Mouse (Mus musculus) cerebellum, adult 2 months (tissue): ENCODE measurements around the gene Trim32. TPM values are rescaled to one million over a fixed set of nuclear protein-coding genes. Genes with fewer than 3 reads are reported as not detected.

Experiments used
- DNase-seq, 2 experiments: peaks; one replicate each; pipeline ENCODE4 v3.0.0; 2021
- H3K27ac ChIP-seq: fragments of 200-500 bp; 2 replicates; pipeline ENCODE4 v1.5.1; 2012; ENCODE audit warnings: low read length, control low read depth, inconsistent platforms; ENCODE audit not compliant: insufficient read depth
- H3K27me3 ChIP-seq: fragments of 200-500 bp; 2 replicates; pipeline ENCODE4 v1.6.1; 2012; ENCODE audit warnings: inconsistent platforms, mild to moderate bottlenecking, low read length, moderate library complexity; ENCODE audit not compliant: control insufficient read depth, insufficient read depth
- H3K4me1 ChIP-seq: fragments of 200-500 bp; 2 replicates; pipeline ENCODE4 v1.6.1; 2011; ENCODE audit warnings: low read length; ENCODE audit not compliant: control insufficient read depth, insufficient read depth
- H3K4me3 ChIP-seq: fragments of 200-500 bp; replicated peaks from 2 replicates; pipeline ENCODE3; 2011; ENCODE audit warnings: mild to moderate bottlenecking, low read depth, low read length, control low read depth; ENCODE audit not compliant: insufficient read depth
- CTCF ChIP-seq: fragments of 200-500 bp; IDR thresholded peaks from 2 replicates; pipeline ENCODE4 v1.5.1; 2011; ENCODE audit warnings: low read depth, mild to moderate bottlenecking, control low read depth, low read length, moderate library complexity, borderline replicate concordance; ENCODE audit not compliant: insufficient read depth
- POLR2A ChIP-seq: fragments of 200-500 bp; IDR thresholded peaks from 2 replicates; pipeline ENCODE4 v1.6.1; 2011; ENCODE audit warnings: low read length, control low read depth, borderline replicate concordance; ENCODE audit not compliant: insufficient read depth
- WGBS: fragments of 180-500 bp; shearing (Covaris S2); methylation state at CpG from one replicate; pipeline ENCODE4 v1.1.7; 2018; 5-methylcytosine and 5-hydroxymethylcytosine counted together
- polyA plus RNA-seq: library from polyadenylated mRNA; depleted of rRNA; stranded (reverse); fragments of >200 nt; gene quantifications from 2 replicates; pipeline ENCODE4 v1.2.3, GENCODE M21; 2012; rRNA removed

The Trim32 gene
- 119 and 126 TPM in 2 replicates for polyA plus RNA-seq

- no peaks in the 10 kb centered on the region for H3K27me3 ChIP-seq
- H3K27ac ChIP-seq: peak within 1 kb of the TSS; percentile 76
- DNase-seq: peak; percentile 98 to 100
- 2% methylated on average over 33 of the region's 33 CpGs for WGBS
- no peak for TF ChIP-seq CTCF
- TF ChIP-seq POLR2A: peak; percentile 91
- H3K4me1 ChIP-seq: peaks cover 18% of the 10 kb centered on the region; the same call in 1 of the 2 replicates
- H3K4me3 ChIP-seq: peak within 1 kb of the TSS; percentile 96
Measured at GRCm38 (mm10) chr4:65604504-65605150, at the start of gene Trim32. TSS of gene Trim32 (plus strand) at chr4:65604986.

- Histone ChIP-seq H3K27ac (no peak overlapping the region; the same call in 1 of the 2 replicates), H3K4me1 (no peaks in the 10 kb centered on the region), H3K27me3 (no peaks in the 10 kb centered on the region), H3K4me3 (no peak overlapping the region)
- no peak for DNase-seq
- WGBS: 37% methylated on average over 4 of the region's 4 CpGs
- TF ChIP-seq CTCF: no peak
- no peak for TF ChIP-seq POLR2A
Measured at GRCm38 (mm10) chr4:65565493-65565892, 39.3 kb upstream of the Trim32 start.

DNA sequence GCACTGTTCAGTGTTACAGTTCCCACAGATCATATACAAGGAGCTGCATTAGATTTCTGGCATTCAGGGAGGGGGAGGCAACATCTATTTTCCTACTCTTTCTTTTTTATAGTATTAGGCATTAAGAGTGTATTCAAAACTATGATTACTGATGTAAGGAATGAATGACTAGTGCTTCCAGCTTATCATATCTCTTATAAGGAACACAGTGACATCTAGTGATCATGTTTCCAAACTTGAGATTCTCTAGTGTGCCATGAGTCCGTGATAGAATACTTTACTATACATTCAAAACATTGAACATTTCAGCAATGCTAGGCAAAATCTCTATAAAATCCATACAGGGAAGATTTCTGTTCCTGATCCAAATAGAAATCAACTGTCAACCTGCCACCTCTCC is 24.5 kb upstream of the Trim32 start:
- no peak overlapping the region for H3K27ac ChIP-seq
- WGBS: 86% methylated on average over 1 of the region's 1 CpGs
- no peak for DNase-seq
- TF ChIP-seq CTCF: no peak
- TF ChIP-seq POLR2A: no peak
- H3K27me3 ChIP-seq: no peaks in the 10 kb centered on the region
- H3K4me1 ChIP-seq: no peaks in the 10 kb centered on the region
- no peak overlapping the region for H3K4me3 ChIP-seq

- H3K4me1 ChIP-seq: no peaks in the 10 kb centered on the region; the same call in 1 of the 2 replicates
- 0 out of 2 replicates have a peak overlapping the region, but pooled peaks have one; percentile 1 for H3K27ac ChIP-seq
- WGBS: 8% methylated on average over 5 of the region's 5 CpGs
- no peak for TF ChIP-seq POLR2A
- no peak for TF ChIP-seq CTCF
- H3K27me3 ChIP-seq: no peaks in the 10 kb centered on the region
- no peak overlapping the region for H3K4me3 ChIP-seq
- peak; percentile 79 to 92 for DNase-seq
Measured at GRCm38 (mm10) chr4:65586947-65587346, 17.8 kb upstream of the Trim32 start.

DNA sequence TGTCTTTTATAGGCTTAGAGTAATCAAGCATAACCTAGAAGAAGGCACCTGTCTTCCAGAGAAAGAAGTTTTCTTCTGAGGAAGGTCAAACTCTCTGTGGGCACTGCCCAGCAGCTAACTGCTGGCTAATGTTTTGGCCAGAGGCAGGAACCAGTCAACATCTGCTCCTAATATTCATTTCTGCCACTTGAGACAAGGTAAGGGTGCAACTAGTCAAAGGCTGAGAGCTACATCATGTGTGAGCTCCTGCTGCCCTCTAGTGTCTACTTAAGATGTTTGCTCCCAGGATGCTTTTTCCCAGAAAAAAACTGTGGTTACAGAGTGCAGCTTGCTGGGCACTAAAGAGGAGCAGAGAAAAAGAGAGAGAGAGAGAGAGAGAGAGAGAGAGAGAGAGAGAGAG is 15.0 kb upstream of the Trim32 start:
- peak; percentile 53 to 68 for DNase-seq
- H3K4me3 ChIP-seq: no peak overlapping the region

GRCm38 (mm10) chr4:65594601-65595369 is 10.0 kb upstream of the Trim32 start:
- WGBS: 38% methylated on average over 5 of the region's 5 CpGs
- H3K27me3 ChIP-seq: no peaks in the 10 kb centered on the region
- no peak for TF ChIP-seq POLR2A
- TF ChIP-seq CTCF: no peak
- H3K4me3 ChIP-seq: no peak overlapping the region
- peaks cover 4% of the 10 kb centered on the region for H3K4me1 ChIP-seq
- DNase-seq: no peak
- H3K27ac ChIP-seq: 0 out of 2 replicates have a peak overlapping the region, but pooled peaks have one; percentile 41

More for the DNA sequence above, 15.0 kb upstream of the Trim32 start:
- TF ChIP-seq CTCF: peak; percentile 70
- TF ChIP-seq POLR2A: no peak
- H3K27ac ChIP-seq: no peak overlapping the region
- no peaks in the 10 kb centered on the region for H3K27me3 ChIP-seq
- H3K4me1 ChIP-seq: no peaks in the 10 kb centered on the region; the same call in 1 of the 2 replicates

- Histone ChIP-seq H3K4me1 (peaks cover 21% of the 10 kb centered on the region; the same call in 1 of the 2 replicates), H3K4me3 (peak overlapping the region; percentile 96), H3K27me3 (no peaks in the 10 kb centered on the region), H3K27ac (peak overlapping the region; percentile 57)
- TF ChIP-seq POLR2A (no peak), CTCF (no peak)
- WGBS: under 1% methylated on average over 21 of the region's 21 CpGs
- peak in 1 of 2 experiments; percentile 67 for DNase-seq
Measured at GRCm38 (mm10) chr4:65605151-65605702, 441 bp downstream of the Trim32 start.

GRCm38 (mm10) chr4:65607184-65607631 is 2.4 kb downstream of the Trim32 start:
- Histone ChIP-seq H3K27me3 (no peaks in the 10 kb centered on the region), H3K27ac (peak overlapping the region; percentile 73), H3K4me3 (peak overlapping the region; percentile 62), H3K4me1 (peaks cover 35% of the 10 kb centered on the region; the same call in 1 of the 2 replicates)
- 10% methylated on average over 10 of the region's 10 CpGs for whole genome bisulfite sequencing
- TF ChIP-seq POLR2A: no peak
- TF ChIP-seq CTCF: no peak
- peak; percentile 57 for DNase-seq
